Mouse (Mus musculus) forebrain, embryonic 16.5 days (tissue): ENCODE results near the gene Emc8. TPM values are rescaled to one million over a fixed set of nuclear protein-coding genes. Genes with fewer than 3 reads are reported as not detected.

Experiments
- ATAC-seq: fragments of 200-750 bp; cut with Nextera tagmentation; 2 replicates; pipeline ENCODE4 v1.8.0; 2017; ENCODE audit warnings: mild to moderate bottlenecking, moderate library complexity
- H3K27ac ChIP-seq: fragments of 300-500 bp; sonication (generic); 2 replicates; pipeline ENCODE4 v1.5.1; 2014; ENCODE audit warnings: low read length, control low read depth
- H3K27me3 ChIP-seq: fragments of 300-500 bp; sonication (generic); replicated peaks from 2 replicates; pipeline ENCODE4 v1.6.1; 2014; ENCODE audit warnings: low read length; ENCODE audit not compliant: control insufficient read depth, insufficient read depth
- H3K36me3 ChIP-seq: fragments of 300-500 bp; sonication (generic); 2 replicates; pipeline ENCODE4 v1.6.1; 2014; ENCODE audit not compliant: control insufficient read depth, insufficient read depth
- H3K4me1 ChIP-seq: fragments of 300-500 bp; sonication (generic); replicated peaks from 2 replicates; pipeline ENCODE4 v1.6.1; 2014; ENCODE audit warnings: low read length; ENCODE audit not compliant: control insufficient read depth, insufficient read depth
- H3K4me2 ChIP-seq: fragments of 300-500 bp; sonication (generic); 2 replicates; pipeline ENCODE4 v1.6.1; 2014; ENCODE audit warnings: mild to moderate bottlenecking, low read length, control low read depth
- H3K4me3 ChIP-seq: fragments of 300-500 bp; sonication (generic); replicated peaks from 2 replicates; pipeline ENCODE4 v1.5.1; 2014; ENCODE audit warnings: mild to moderate bottlenecking, low read length, control low read depth
- H3K9ac ChIP-seq: fragments of 300-500 bp; sonication (generic); replicated peaks from 2 replicates; pipeline ENCODE4 v1.6.1; 2014; ENCODE audit warnings: low read depth, low read length, control low read depth
- H3K9me3 ChIP-seq: fragments of 300-500 bp; sonication (generic); 2 replicates; pipeline ENCODE4 v1.6.1; 2016; ENCODE audit warnings: low read length; ENCODE audit not compliant: control insufficient read depth
- WGBS: fragments of 180-500 bp; shearing (Covaris S2); extraction: QIAGEN DNeasy Blood & Tissue Kit; methylation state at CpG from one replicate; pipeline ENCODE4 v1.1.7; 2014; 5-methylcytosine and 5-hydroxymethylcytosine counted together
- polyA plus RNA-seq: library from polyadenylated mRNA; unstranded; fragments of >200 nt; fragmentation: Nextera tagmentation; extraction: Ambion mirVana; gene quantifications from 2 replicates; pipeline ENCODE4 v1.2.1, GENCODE M21; 2015

The Emc8 gene
- polyA plus RNA-seq, 1 experiment from 2014 or later, result 148 TPM

DNA sequence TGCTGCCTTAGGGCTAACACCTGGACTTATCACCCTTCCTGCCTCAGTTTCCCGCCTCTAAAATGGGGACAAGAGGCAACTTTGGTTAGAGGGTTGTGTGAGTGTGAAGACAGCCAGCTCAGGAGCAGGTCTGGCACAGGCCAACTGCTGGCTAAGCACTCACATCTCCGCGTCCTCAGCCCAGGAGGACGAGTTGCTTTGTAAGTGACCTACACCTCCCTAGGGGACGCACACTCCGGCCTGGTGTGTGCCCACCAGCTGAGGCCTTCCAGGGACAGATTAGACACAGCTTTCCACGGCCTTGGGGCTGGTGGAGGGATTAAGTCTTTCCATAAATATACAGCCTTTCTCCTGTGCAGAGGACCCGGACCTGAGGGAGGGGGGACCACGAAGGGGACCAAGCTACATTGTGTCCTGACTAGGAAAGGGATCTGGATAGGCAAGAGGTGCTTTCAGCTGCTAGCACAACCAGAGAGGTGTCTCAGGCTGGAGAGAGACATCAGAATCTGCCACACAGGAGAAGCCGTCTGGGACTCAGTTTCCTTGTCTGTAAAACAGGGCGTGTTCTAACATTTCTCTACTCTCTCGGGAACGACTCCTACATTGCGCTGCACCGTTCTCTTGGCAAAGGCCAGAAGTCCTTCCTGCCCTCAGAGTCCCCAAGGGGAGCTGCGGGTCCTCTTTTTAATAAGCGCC is 35.3 kb downstream of the Emc8 start:
- Histone ChIP-seq H3K4me3 (peak overlapping the region; percentile 64), H3K4me2 (peak overlapping the region; percentile 97), H3K27ac (no peak overlapping the region), H3K36me3 (no peaks in the 10 kb centered on the region), H3K9me3 (no peaks in the 10 kb centered on the region), H3K4me1 (peaks cover 8% of the 10 kb centered on the region), H3K27me3 (peaks cover 17% of the 10 kb centered on the region), H3K9ac (peak overlapping the region; percentile 70)
- 0 out of 2 replicates have a peak, but pooled peaks have one; percentile 7 for ATAC-seq
- WGBS, result 34% methylated on average over 17 of the region's 17 CpGs

GRCm38 (mm10) chr8:120631441-120632375 is 36.7 kb downstream of the Emc8 start:
- peaks cover 8% of the 10 kb centered on the region for H3K4me1 ChIP-seq
- no peak overlapping the region for H3K4me2 ChIP-seq
- no peaks in the 10 kb centered on the region for H3K36me3 ChIP-seq
- no peak overlapping the region for H3K27ac ChIP-seq
- H3K27me3 ChIP-seq, result peaks cover 14% of the 10 kb centered on the region
- H3K4me3 ChIP-seq, result no peak overlapping the region
- H3K9me3 ChIP-seq, result no peaks in the 10 kb centered on the region
- ATAC-seq, result no peak
- H3K9ac ChIP-seq, result no peak overlapping the region
- 69% methylated on average over 21 of the region's 21 CpGs for WGBS

GRCm38 (mm10) chr8:120630848-120631247 is 37.5 kb downstream of the Emc8 start:
- H3K4me1 ChIP-seq, result peaks cover 8% of the 10 kb centered on the region
- no peak overlapping the region for H3K27ac ChIP-seq
- H3K4me2 ChIP-seq, result no peak overlapping the region
- no peaks in the 10 kb centered on the region for H3K9me3 ChIP-seq
- H3K27me3 ChIP-seq, result peaks cover 14% of the 10 kb centered on the region
- no peak overlapping the region for H3K4me3 ChIP-seq
- H3K9ac ChIP-seq, result no peak overlapping the region
- ATAC-seq, result no peak
- no peaks in the 10 kb centered on the region for H3K36me3 ChIP-seq
- 63% methylated on average over 6 of the region's 6 CpGs for WGBS

- H3K4me1 ChIP-seq, result peaks cover 8% of the 10 kb centered on the region
- H3K4me2 ChIP-seq, result no peak overlapping the region
- ATAC-seq, result no peak
- H3K27ac ChIP-seq, result no peak overlapping the region
- WGBS, result 45% methylated on average over 5 of the region's 5 CpGs
- no peaks in the 10 kb centered on the region for H3K36me3 ChIP-seq
- no peak overlapping the region for H3K9ac ChIP-seq
- H3K9me3 ChIP-seq, result no peaks in the 10 kb centered on the region
- H3K27me3 ChIP-seq, result peaks cover 8% of the 10 kb centered on the region
- H3K4me3 ChIP-seq, result no peak overlapping the region
Measured at GRCm38 (mm10) chr8:120630031-120630430, 38.3 kb downstream of the Emc8 start.

- Histone ChIP-seq H3K27me3 (no peaks in the 10 kb centered on the region), H3K9me3 (no peaks in the 10 kb centered on the region), H3K36me3 (no peaks in the 10 kb centered on the region), H3K9ac (no peak overlapping the region), H3K4me1 (no peaks in the 10 kb centered on the region), H3K27ac (no peak overlapping the region), H3K4me2 (no peak overlapping the region), H3K4me3 (no peak overlapping the region)
- WGBS, result 56% methylated on average over 5 of the region's 5 CpGs
- ATAC-seq, result 0 out of 2 replicates have a peak, but pooled peaks have one; percentile 50
Measured at GRCm38 (mm10) chr8:120627298-120627697, 41.1 kb downstream of the Emc8 start.

DNA sequence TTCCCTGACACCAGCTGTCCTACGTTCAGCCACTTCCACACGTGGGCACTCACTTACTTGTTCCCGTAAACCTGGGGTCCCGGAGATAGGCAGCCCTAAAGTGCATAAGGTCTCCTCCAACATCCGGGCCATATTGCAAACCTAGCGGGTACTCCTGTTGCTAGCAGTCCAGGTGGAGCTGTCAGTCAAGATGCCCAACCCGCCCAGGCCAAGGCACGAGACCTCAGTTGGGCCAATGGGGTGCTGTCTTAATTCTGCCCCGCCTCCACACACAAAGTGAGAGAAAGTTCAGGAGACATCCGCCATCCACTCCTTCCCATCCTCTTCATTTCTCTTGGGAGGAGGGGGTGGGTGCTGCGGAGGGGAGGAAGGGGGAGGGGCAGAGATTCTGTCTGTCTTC is 41.9 kb downstream of the Emc8 start:
- H3K4me2 ChIP-seq, result no peak overlapping the region
- H3K9me3 ChIP-seq, result no peaks in the 10 kb centered on the region
- H3K9ac ChIP-seq, result no peak overlapping the region
- H3K36me3 ChIP-seq, result no peaks in the 10 kb centered on the region
- WGBS, result 71% methylated on average over 11 of the region's 11 CpGs
- H3K27ac ChIP-seq, result no peak overlapping the region
- H3K4me3 ChIP-seq, result no peak overlapping the region
- H3K4me1 ChIP-seq, result peaks cover 5% of the 10 kb centered on the region
- H3K27me3 ChIP-seq, result no peaks in the 10 kb centered on the region
- no peak for ATAC-seq

- no peak overlapping the region for H3K9ac ChIP-seq
- no peak overlapping the region for H3K4me3 ChIP-seq
- no peaks in the 10 kb centered on the region for H3K27me3 ChIP-seq
- H3K9me3 ChIP-seq, result no peaks in the 10 kb centered on the region
- no peak for ATAC-seq
- no peaks in the 10 kb centered on the region for H3K36me3 ChIP-seq
- H3K4me2 ChIP-seq, result no peak overlapping the region
- H3K4me1 ChIP-seq, result peaks cover 6% of the 10 kb centered on the region
- WGBS, result 19% methylated on average over 2 of the region's 2 CpGs
- no peak overlapping the region for H3K27ac ChIP-seq
Measured at GRCm38 (mm10) chr8:120623608-120624007, 44.8 kb downstream of the Emc8 start.

DNA sequence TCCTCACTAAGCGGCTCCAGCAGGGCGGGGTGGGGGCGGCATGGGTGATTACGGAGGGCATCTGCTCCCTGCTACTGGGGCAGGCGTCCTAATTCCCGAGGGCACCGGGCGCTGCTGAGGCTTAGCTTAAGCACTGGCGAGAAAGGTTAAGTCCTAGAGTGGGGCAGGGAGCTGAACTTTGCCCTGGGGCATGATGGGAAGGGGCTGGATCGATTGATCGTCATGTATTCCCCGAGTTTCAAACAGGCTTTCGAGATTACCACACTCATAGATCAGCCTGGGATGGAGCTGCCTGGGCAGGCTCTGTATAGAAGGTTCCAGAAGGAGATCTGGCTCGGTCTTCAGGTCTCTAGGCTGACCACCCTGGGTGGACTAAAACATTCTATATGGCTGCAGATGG is 46.2 kb downstream of the Emc8 start:
- Histone ChIP-seq H3K4me2 (no peak overlapping the region), H3K4me3 (no peak overlapping the region), H3K9ac (0 out of 2 replicates have a peak overlapping the region, but pooled peaks have one; percentile 29), H3K9me3 (no peaks in the 10 kb centered on the region), H3K27ac (no peak overlapping the region), H3K4me1 (peaks cover 15% of the 10 kb centered on the region), H3K27me3 (no peaks in the 10 kb centered on the region), H3K36me3 (no peaks in the 10 kb centered on the region)
- WGBS, result 79% methylated on average over 14 of the region's 14 CpGs
- ATAC-seq, result no peak

GRCm38 (mm10) chr8:120620441-120620840 is 47.9 kb downstream of the Emc8 start:
- Histone ChIP-seq H3K4me1 (peaks cover 23% of the 10 kb centered on the region), H3K4me2 (no peak overlapping the region), H3K36me3 (no peaks in the 10 kb centered on the region), H3K4me3 (no peak overlapping the region), H3K9ac (no peak overlapping the region), H3K9me3 (no peaks in the 10 kb centered on the region), H3K27ac (no peak overlapping the region), H3K27me3 (no peaks in the 10 kb centered on the region)
- 62% methylated on average over 7 of the region's 7 CpGs for WGBS
- ATAC-seq, result no peak
